Mouse (Mus musculus): Measurements from ENCODE around the gene Eif4h. TPM values are rescaled to one million over a fixed set of nuclear protein-coding genes. Genes with fewer than 3 reads are reported as not detected.

Gene Eif4h
- polyA plus RNA-seq, 2 experiments: 110 to 148 TPM

- WGBS (ENCODE audit: insufficient replicate concordance): 37% methylated on average over 3 of the region's 3 CpGs
- H3K4me2 ChIP-seq (ENCODE audit: low read depth): no peak overlapping the region
- no peak overlapping the region for H3K27ac ChIP-seq
- peak in 1 of 3 experiments; percentile 32 for DNase-seq (ENCODE audit: low read depth in 3 of 3, low spot score in 3 of 3)
- TF ChIP-seq CTCF (IDR thresholded peaks at IDR 0.05; ENCODE audit: low read depth): peak; percentile 98
- no peak for TF ChIP-seq EP300 (IDR thresholded peaks at IDR 0.05; ENCODE audit: low read depth)
- H3K27me3 ChIP-seq (ENCODE audit: control insufficient read depth, insufficient read depth, low read length): no peaks in the 10 kb centered on the region
- H3K9ac ChIP-seq (replicated peaks): no peak overlapping the region
- no peaks in the 10 kb centered on the region for H3K9me3 ChIP-seq (ENCODE audit: control insufficient read depth, low read length)
- peaks cover 42% of the 10 kb centered on the region for H3K36me3 ChIP-seq (replicated peaks; ENCODE audit: control insufficient read depth, insufficient read depth, low read depth)
- H3K4me3 ChIP-seq (ENCODE audit: insufficient read depth in 1 of 2, low read depth in 2 of 2, low read length in 2 of 2): no peak overlapping the region
- no peaks in the 10 kb centered on the region for H3K4me1 ChIP-seq (replicated peaks; ENCODE audit: control insufficient read depth in 2 of 2, insufficient read depth in 2 of 2, low read length in 1 of 2)
- ATAC-seq (ENCODE audit: insufficient read depth): peak; percentile 40; the same call in 1 of the 2 replicates
Measured at GRCm38 (mm10) chr5:134617071-134617470, 22.2 kb downstream of the Eif4h start.

DNA sequence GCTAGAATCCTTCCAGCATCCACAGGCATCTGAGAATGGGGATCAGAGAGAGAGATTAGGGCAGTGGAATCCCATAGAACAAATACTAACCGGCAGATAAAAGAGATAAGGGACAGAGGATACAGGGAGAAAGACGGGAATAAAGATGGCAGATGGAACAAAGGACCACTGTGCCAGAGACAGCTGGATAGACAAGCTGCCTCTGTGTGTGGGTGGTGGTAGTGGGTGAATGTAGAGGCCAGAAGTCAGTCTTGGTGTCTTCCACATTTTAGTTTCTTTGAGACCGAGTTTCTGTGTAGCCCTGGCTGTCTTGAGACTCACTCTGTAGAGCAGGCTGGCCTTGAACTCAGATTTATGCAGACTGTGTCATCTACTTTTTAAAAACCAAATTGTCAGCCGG, 23.5 kb downstream of the Eif4h start:
- H3K27ac ChIP-seq: no peak overlapping the region
- no peak overlapping the region for H3K4me2 ChIP-seq (ENCODE audit: low read depth)

DNA sequence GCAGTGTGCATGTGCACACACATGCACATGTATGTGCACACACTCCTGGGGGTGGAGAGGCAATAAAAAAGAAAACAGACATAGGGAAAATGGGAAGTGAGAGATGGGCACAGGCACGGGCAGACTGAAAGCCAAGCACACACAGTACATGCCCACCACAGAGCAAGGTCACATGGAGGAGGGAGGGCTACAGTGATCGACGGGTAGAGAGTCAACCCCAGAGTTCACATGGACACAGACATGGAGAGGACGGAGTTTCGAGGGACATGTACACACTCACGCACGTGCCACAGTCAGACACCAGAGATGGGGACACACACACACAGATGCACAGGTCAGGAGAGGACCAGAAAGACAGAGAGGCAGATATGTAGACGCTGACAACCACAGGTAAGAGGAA, 23.9 kb downstream of the Eif4h start:
- 66% methylated on average over 8 of the region's 8 CpGs for WGBS (ENCODE audit: insufficient replicate concordance)
- no peak for DNase-seq (ENCODE audit: low read depth in 3 of 3, low spot score in 3 of 3)
- H3K4me2 ChIP-seq (ENCODE audit: low read depth): no peak overlapping the region
- H3K4me1 ChIP-seq (replicated peaks; ENCODE audit: control insufficient read depth in 2 of 2, insufficient read depth in 2 of 2, low read length in 1 of 2): no peaks in the 10 kb centered on the region
- ATAC-seq (ENCODE audit: insufficient read depth): no peak
- no peak for TF ChIP-seq CTCF (IDR thresholded peaks at IDR 0.05; ENCODE audit: low read depth)
- no peak for TF ChIP-seq EP300 (IDR thresholded peaks at IDR 0.05; ENCODE audit: low read depth)
- H3K27me3 ChIP-seq (ENCODE audit: control insufficient read depth, insufficient read depth, low read length): no peaks in the 10 kb centered on the region
- H3K36me3 ChIP-seq (replicated peaks; ENCODE audit: control insufficient read depth, insufficient read depth, low read depth): peaks cover 25% of the 10 kb centered on the region
- H3K9ac ChIP-seq (replicated peaks): no peak overlapping the region
- H3K27ac ChIP-seq: no peak overlapping the region
- H3K9me3 ChIP-seq (ENCODE audit: control insufficient read depth, low read length): no peaks in the 10 kb centered on the region
- H3K4me3 ChIP-seq (ENCODE audit: insufficient read depth in 1 of 2, low read depth in 2 of 2, low read length in 2 of 2): no peak overlapping the region

More for the DNA sequence above, 23.5 kb downstream of the Eif4h start:
- no peak overlapping the region for H3K9ac ChIP-seq (replicated peaks)
- 68% methylated on average over 4 of the region's 4 CpGs for WGBS (ENCODE audit: insufficient replicate concordance)
- no peak for TF ChIP-seq EP300 (IDR thresholded peaks at IDR 0.05; ENCODE audit: low read depth)
- no peak for TF ChIP-seq CTCF (IDR thresholded peaks at IDR 0.05; ENCODE audit: low read depth)
- H3K4me1 ChIP-seq (replicated peaks; ENCODE audit: control insufficient read depth in 2 of 2, insufficient read depth in 2 of 2, low read length in 1 of 2): no peaks in the 10 kb centered on the region
- peaks cover 29% of the 10 kb centered on the region for H3K36me3 ChIP-seq (replicated peaks; ENCODE audit: control insufficient read depth, insufficient read depth, low read depth)
- H3K27me3 ChIP-seq (ENCODE audit: control insufficient read depth, insufficient read depth, low read length): no peaks in the 10 kb centered on the region
- no peak for ATAC-seq (ENCODE audit: insufficient read depth)
- no peak for DNase-seq (ENCODE audit: low read depth in 3 of 3, low spot score in 3 of 3)
- H3K9me3 ChIP-seq (ENCODE audit: control insufficient read depth, low read length): no peaks in the 10 kb centered on the region
- H3K4me3 ChIP-seq (ENCODE audit: insufficient read depth in 1 of 2, low read depth in 2 of 2, low read length in 2 of 2): no peak overlapping the region

DNA sequence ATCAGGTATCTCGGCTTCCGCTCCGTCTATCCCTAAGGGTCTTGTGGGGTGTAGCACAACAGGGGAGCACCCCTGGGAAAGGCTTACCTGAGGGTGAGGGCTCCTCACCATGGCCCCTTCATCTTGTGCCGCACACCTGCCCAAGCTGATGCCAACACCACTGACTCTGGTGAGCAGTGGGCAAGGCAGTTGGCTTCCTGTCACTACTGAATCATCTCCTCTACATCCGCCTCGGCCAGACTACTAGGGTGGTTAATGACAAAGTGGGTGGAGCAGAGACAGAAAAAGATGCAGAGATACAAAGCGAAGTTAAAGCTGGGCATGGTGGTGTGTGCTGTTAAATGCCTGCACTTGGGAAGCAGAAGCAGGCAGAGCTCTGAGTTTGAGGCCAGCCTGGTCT, 24.5 kb downstream of the Eif4h start, which contains the start of gene Lat2:
Lat2 (minus strand) TSS at position 224 of the 400 bp plus-strand sequence.
- DNase-seq (ENCODE audit: low read depth in 3 of 3, low spot score in 3 of 3): no peak
- no peaks in the 10 kb centered on the region for H3K4me1 ChIP-seq (replicated peaks; ENCODE audit: control insufficient read depth in 2 of 2, insufficient read depth in 2 of 2, low read length in 1 of 2)
- no peak for ATAC-seq (ENCODE audit: insufficient read depth)
- peaks cover 20% of the 10 kb centered on the region for H3K36me3 ChIP-seq (replicated peaks; ENCODE audit: control insufficient read depth, insufficient read depth, low read depth)
- no peak within 1 kb of the TSS for H3K9ac ChIP-seq (replicated peaks)
- 57% methylated on average over 7 of the region's 7 CpGs for WGBS (ENCODE audit: insufficient replicate concordance)
- TF ChIP-seq CTCF (IDR thresholded peaks at IDR 0.05; ENCODE audit: low read depth): no peak
- no peak for TF ChIP-seq EP300 (IDR thresholded peaks at IDR 0.05; ENCODE audit: low read depth)
- H3K27ac ChIP-seq: no peak within 1 kb of the TSS
- no peaks in the 10 kb centered on the region for H3K9me3 ChIP-seq (ENCODE audit: control insufficient read depth, low read length)
- no peak within 1 kb of the TSS for H3K4me2 ChIP-seq (ENCODE audit: low read depth)
- H3K27me3 ChIP-seq (ENCODE audit: control insufficient read depth, insufficient read depth, low read length): no peaks in the 10 kb centered on the region
- no peak within 1 kb of the TSS for H3K4me3 ChIP-seq (ENCODE audit: insufficient read depth in 1 of 2, low read depth in 2 of 2, low read length in 2 of 2)

GRCm38 (mm10) chr5:134614296-134614695, 25.0 kb downstream of the Eif4h start:
- Histone ChIP-seq H3K9ac (replicated peaks) (no peak overlapping the region), H3K9me3 (ENCODE audit: control insufficient read depth, low read length) (no peaks in the 10 kb centered on the region), H3K4me2 (ENCODE audit: low read depth) (no peak overlapping the region), H3K4me3 (ENCODE audit: insufficient read depth in 1 of 2, low read depth in 2 of 2, low read length in 2 of 2) (no peak overlapping the region), H3K27ac (no peak overlapping the region), H3K4me1 (replicated peaks; ENCODE audit: control insufficient read depth in 2 of 2, insufficient read depth in 2 of 2, low read length in 1 of 2) (no peaks in the 10 kb centered on the region), H3K36me3 (replicated peaks; ENCODE audit: control insufficient read depth, insufficient read depth, low read depth) (peaks cover 14% of the 10 kb centered on the region), H3K27me3 (ENCODE audit: control insufficient read depth, insufficient read depth, low read length) (no peaks in the 10 kb centered on the region)
- 83% methylated on average over 8 of the region's 8 CpGs for WGBS (ENCODE audit: insufficient replicate concordance)
- no peak for DNase-seq (ENCODE audit: low read depth in 3 of 3, low spot score in 3 of 3)
- TF ChIP-seq EP300 (IDR thresholded peaks at IDR 0.05; ENCODE audit: low read depth) (no peak), CTCF (IDR thresholded peaks at IDR 0.05; ENCODE audit: low read depth) (no peak)
- ATAC-seq (ENCODE audit: insufficient read depth): no peak
